8 mouse cellular contexts compared by ENCODE assay signal in the genomic region with DNA sequence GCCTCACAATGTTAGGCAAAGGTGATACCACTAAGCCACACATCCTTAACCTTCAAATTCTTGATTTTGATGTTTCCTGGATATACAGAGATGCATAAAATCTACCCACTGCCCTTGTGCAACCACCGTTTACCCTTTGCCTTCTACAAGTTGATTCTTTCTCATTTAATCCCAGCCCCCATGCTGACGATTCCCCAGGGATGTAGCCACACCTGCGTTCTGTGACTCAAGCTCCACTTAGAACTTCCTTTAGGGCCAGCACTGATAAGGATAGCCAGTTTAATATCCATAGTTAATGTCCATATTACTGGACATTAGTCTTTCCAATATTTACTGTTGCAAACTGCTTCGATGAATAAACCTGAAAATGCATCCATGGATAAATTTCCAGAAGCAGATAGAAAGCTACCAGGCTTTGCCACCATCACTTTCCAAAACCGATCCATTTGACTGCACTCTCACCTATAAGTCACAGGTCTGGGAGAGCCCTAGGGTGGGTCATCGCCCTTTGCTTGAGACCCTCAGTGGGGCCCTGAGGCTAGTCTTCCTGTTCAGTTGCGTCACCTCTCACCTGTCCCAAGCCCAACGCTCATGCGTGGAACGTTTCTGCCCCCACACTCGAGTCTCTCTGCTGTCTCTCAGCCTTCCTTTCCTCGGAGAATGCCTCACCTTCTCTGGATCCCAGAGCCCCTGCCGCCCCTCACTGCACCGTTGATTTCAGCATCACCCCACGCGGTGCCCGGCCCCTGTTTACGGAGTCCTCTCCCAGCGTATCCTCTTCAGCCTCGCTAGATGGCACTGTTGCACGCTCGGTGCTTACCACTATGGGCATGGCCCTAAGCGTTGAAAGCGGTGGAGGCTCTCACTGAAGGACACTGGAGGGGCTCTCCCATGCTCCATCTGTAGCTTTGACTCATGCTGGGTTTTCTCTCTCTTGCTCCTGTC. TPM values are rescaled to one million over a fixed set of nuclear protein-coding genes. Genes with fewer than 3 reads are reported as not detected.
DNase-seq lines count a peak whose midpoint lies in the region; ATAC-seq and TF ChIP-seq lines count a peak whose summit lies in the region.

No protein-coding gene starts in this region.

- in situ Hi-C loops in ES-E14 (cut with MboI; ENCODE audit: low sequenced_read_pairs in 2 of 2, unreplicated experiment in 2 of 2): no loop called here

- WGBS in forebrain, embryonic 11.5 days: 8% methylated on average over 24 of the region's 24 CpGs
- 8% methylated on average over 24 of the region's 24 CpGs for WGBS in heart, postnatal 0 days
- WGBS in neural tube, embryonic 15.5 days: 6% methylated on average over 24 of the region's 24 CpGs

- H3K36me3 ChIP-seq in ES-E14 (ENCODE audit: control insufficient read depth, insufficient read depth, low read length, poor library complexity, severe bottlenecking): peaks cover 6% of the 10 kb centered on the region
- peaks cover 2% of the 10 kb centered on the region; the same call in 1 of the 2 replicates for H3K36me3 ChIP-seq in forebrain, embryonic 11.5 days (ENCODE audit: control insufficient read depth, insufficient read depth, low read length)
- H3K36me3 ChIP-seq in heart, postnatal 0 days (replicated peaks; ENCODE audit: control insufficient read depth, insufficient read depth, low read length): peaks cover 8% of the 10 kb centered on the region
- H3K36me3 ChIP-seq in neural tube, embryonic 15.5 days: no peaks in the 10 kb centered on the region

- H3K4me3 ChIP-seq in ES-E14 (ENCODE audit: insufficient read depth in 1 of 2, low read depth in 1 of 2, low read length in 2 of 2, poor library complexity in 1 of 2, severe bottlenecking in 1 of 2): peak overlapping the region; percentile 56 to 58
- H3K4me3 ChIP-seq in forebrain, embryonic 11.5 days (ENCODE audit: low read depth, low read length): peak overlapping the region; percentile 89
- H3K4me3 ChIP-seq in heart, postnatal 0 days (ENCODE audit: low read depth, low read length): peak overlapping the region; percentile 76
- peak overlapping the region; percentile 67 for H3K4me3 ChIP-seq in neural tube, embryonic 15.5 days (replicated peaks)

- ATAC-seq in forebrain, embryonic 11.5 days (replicated peaks; ENCODE audit: low FRiP score): peak; percentile 80
- peak; percentile 80 for ATAC-seq in heart, postnatal 0 days (ENCODE audit: insufficient read depth, low read depth)
- peak; percentile 84 for ATAC-seq in neural tube, embryonic 15.5 days (ENCODE audit: low FRiP score)

- TF ChIP-seq EP300 in heart, postnatal 0 days (IDR thresholded peaks at IDR 0.05; ENCODE audit: low read depth): no peak

- peak overlapping the region; percentile 68 for H3K9ac ChIP-seq in ES-E14 (ENCODE audit: insufficient read depth, low read depth, low read length, poor library complexity, severe bottlenecking)
- H3K9ac ChIP-seq in forebrain, embryonic 11.5 days (ENCODE audit: low read length): peak overlapping the region; percentile 21
- H3K9ac ChIP-seq in heart, postnatal 0 days (replicated peaks; ENCODE audit: low read depth, low read length): peak overlapping the region; percentile 12; the same call in 1 of the 2 replicates
- H3K9ac ChIP-seq in neural tube, embryonic 15.5 days (replicated peaks): peak overlapping the region; percentile 18

- H3K27ac ChIP-seq in ES-E14 (ENCODE audit: insufficient read depth, low read depth, low read length, poor library complexity, severe bottlenecking): no peak overlapping the region
- H3K27ac ChIP-seq in forebrain, embryonic 11.5 days (ENCODE audit: low read depth, low read length): no peak overlapping the region
- H3K27ac ChIP-seq in heart, postnatal 0 days (ENCODE audit: low read depth): peak overlapping the region; percentile 55
- H3K27ac ChIP-seq in neural tube, embryonic 15.5 days (replicated peaks): peak overlapping the region; percentile 68; the same call in 1 of the 2 replicates

- no peaks in the 10 kb centered on the region for H3K27me3 ChIP-seq in forebrain, embryonic 11.5 days (ENCODE audit: control insufficient read depth, insufficient read depth, low read length)
- H3K27me3 ChIP-seq in heart, postnatal 0 days (ENCODE audit: control insufficient read depth, insufficient read depth, low read length): no peaks in the 10 kb centered on the region
- H3K27me3 ChIP-seq in neural tube, embryonic 15.5 days (replicated peaks): no peaks in the 10 kb centered on the region

- DNase-seq in ES-E14 (ENCODE audit: low read depth, low spot score): peak; percentile 76
- peak; percentile 82 for DNase-seq in c-Kit-positive CD71-positive TER-119-negative erythroid progenitor cells, embryonic 14.5 days (ENCODE audit: low read depth)
- peak; percentile 91 for DNase-seq in forebrain, embryonic 11.5 days (ENCODE audit: low spot score)
- peak; percentile 89 for DNase-seq in heart, postnatal 0 days (ENCODE audit: low spot score)
- peak; percentile 77 to 89 for DNase-seq in kidney, postnatal 36 days
- DNase-seq in lung, adult 18-20 months: peak; percentile 76 to 77
- DNase-seq in thymus, adult 18-20 months: peak; percentile 56 to 66

- H3K9me3 ChIP-seq in ES-E14 (ENCODE audit: control insufficient read depth, insufficient read depth, low read depth, low read length): no peaks in the 10 kb centered on the region
- H3K9me3 ChIP-seq in forebrain, embryonic 11.5 days (ENCODE audit: control insufficient read depth, low read length): no peaks in the 10 kb centered on the region
- H3K9me3 ChIP-seq in heart, postnatal 0 days (replicated peaks; ENCODE audit: control insufficient read depth, low read length): no peaks in the 10 kb centered on the region
- no peaks in the 10 kb centered on the region for H3K9me3 ChIP-seq in neural tube, embryonic 15.5 days (replicated peaks)

- H3K4me2 ChIP-seq in forebrain, embryonic 11.5 days (ENCODE audit: low read depth, low read length, severe bottlenecking): peak overlapping the region; percentile 80
- H3K4me2 ChIP-seq in heart, postnatal 0 days (ENCODE audit: low read depth, low read length): peak overlapping the region; percentile 93
- peak overlapping the region; percentile 100 for H3K4me2 ChIP-seq in neural tube, embryonic 15.5 days

- H3K4me1 ChIP-seq in ES-E14 (ENCODE audit: control insufficient read depth in 2 of 2, insufficient read depth in 2 of 2, low read length in 2 of 2, poor library complexity in 1 of 2): peaks cover 5 to 8% of the 10 kb centered on the region in 2 experiments; a peak in 3 of 4 replicates
- H3K4me1 ChIP-seq in forebrain, embryonic 11.5 days (replicated peaks; ENCODE audit: control insufficient read depth, insufficient read depth, low read length): peaks cover 3% of the 10 kb centered on the region; the same call in 1 of the 2 replicates
- 0 out of 2 replicates have a peak, but pooled peaks cover 7% of the 10 kb centered on the region for H3K4me1 ChIP-seq in heart, postnatal 0 days (ENCODE audit: control insufficient read depth, insufficient read depth)
- H3K4me1 ChIP-seq in neural tube, embryonic 15.5 days: peaks cover 19% of the 10 kb centered on the region

- peak; percentile 94 for TF ChIP-seq CTCF in heart, postnatal 0 days (IDR thresholded peaks at IDR 0.05; ENCODE audit: low read depth)

TF ChIP-seq in ES-E14, 5 proteins besides CTCF, POLR2A, EP300 and RAD21:
- TF ChIP-seq ZNF384 (IDR thresholded peaks at IDR 0.05; ENCODE audit: low read depth, low read length) (0 out of 2 replicates have a peak, but pooled peaks have one; percentile 47), HCFC1 (IDR thresholded peaks at IDR 0.05; ENCODE audit: borderline replicate concordance, insufficient read depth, low read length) (0 out of 2 replicates have a peak, but pooled peaks have one; percentile 43), MAFK (IDR thresholded peaks at IDR 0.05; ENCODE audit: insufficient read depth, low read depth, low read length) (no peak), CHD2 (IDR thresholded peaks at IDR 0.05; ENCODE audit: low read depth, low read length) (no peak), ZC3H11A (IDR thresholded peaks at IDR 0.05; ENCODE audit: borderline replicate concordance, low read depth, low read length) (peak; percentile 57; the same call in 1 of the 2 replicates)

RNA-seq across cellular contexts. Expression of a gene that starts 1.1 kb away (rescaled TPM):
- total RNA-seq in ES-E14 (2012; rRNA removed): 84.3 and 87.1 TPM in 2 replicates
- 124 and 132 TPM in 2 replicates for polyA plus RNA-seq in forebrain, embryonic 11.5 days (2014; fragmentation: Nextera tagmentation; extraction: Ambion mirVana)
- total RNA-seq in heart, postnatal 0 days (2014; rRNA removed; ENCODE audit: low replicate concordance): 9.9 and 17.9 TPM in 2 replicates
- 17.2 and 17.6 TPM in 2 replicates for polyA plus RNA-seq in heart, postnatal 0 days (2015; fragmentation: Nextera tagmentation; extraction: Ambion mirVana)
- polyA plus RNA-seq in neural tube, embryonic 15.5 days (2015; fragmentation: Nextera tagmentation; extraction: Ambion mirVana): 12.3 and 33.6 TPM in 2 replicates

RNA-seq across cellular contexts. Expression of a gene that starts 33.3 kb away (rescaled TPM):
- 9,468 and 9,830 TPM in 2 replicates for total RNA-seq in ES-E14 (2012; rRNA removed)
- polyA plus RNA-seq in forebrain, embryonic 11.5 days (2014; fragmentation: Nextera tagmentation; extraction: Ambion mirVana): 1,000 and 1,067 TPM in 2 replicates
- total RNA-seq in heart, postnatal 0 days (2014; rRNA removed; ENCODE audit: low replicate concordance): 4,531 and 5,254 TPM in 2 replicates
- 891 and 953 TPM in 2 replicates for polyA plus RNA-seq in heart, postnatal 0 days (2015; fragmentation: Nextera tagmentation; extraction: Ambion mirVana)
- polyA plus RNA-seq in neural tube, embryonic 15.5 days (2015; fragmentation: Nextera tagmentation; extraction: Ambion mirVana): 998 and 1,098 TPM in 2 replicates

Comparison
In these comparisons a context has a peak if more than half of its experiments do, and no peak if none do; other contexts are left out.
1. H3K27ac ChIP-seq: peak in heart, postnatal 0 days (single experiment) and neural tube, embryonic 15.5 days (single experiment); none in ES-E14 (single experiment) and forebrain, embryonic 11.5 days (single experiment).
2. H3K9ac ChIP-seq: peak in every context shown above with its lines; median percentile 68 in ES-E14; 21 in forebrain, embryonic 11.5 days; 18 in neural tube, embryonic 15.5 days; 12 in heart, postnatal 0 days.
3. Peak in every context shown above with its lines, with median percentiles within 50 percentile points of each other: DNase-seq, H3K4me3 ChIP-seq, ATAC-seq and H3K4me2 ChIP-seq.